Mouse (Mus musculus) T-cell, adult 66 days (primary cell): ENCODE data around the gene Smarcc2. TPM values are rescaled to one million over a fixed set of nuclear protein-coding genes. Genes with fewer than 3 reads are reported as not detected.

ENCODE experiments used
- total RNA-seq, 2 experiments: library from RNA; stranded (reverse); gene quantifications; 3 replicates in 1 of 2; 4 replicates in 1 of 2; pipeline ENCODE4 v1.2.4; 2023

Smarcc2 gene
- 100 to 1,000 TPM; 140 to 150 TPM for total RNA-seq

GRCm38 (mm10) chr10:128458719-128459408, at the start of gene Smarcc2:
Gene Smarcc2 (plus strand): TSS chr10:128459248.

GRCm38 (mm10) chr10:128411211-128412054, 47.6 kb upstream of the Smarcc2 start, which contains the start of the genes Nabp2 and Rnf41:
Gene Nabp2 (minus strand): TSS chr10:128411492.
Gene Rnf41 (plus strand): TSS chr10:128411657.

GRCm38 (mm10) chr10:128493695-128494666, 34.9 kb downstream of the Smarcc2 start, which contains the start of gene Myl6:
Gene Myl6 (minus strand): TSS chr10:128494145.

GRCm38 (mm10) chr10:128498590-128498989, 39.5 kb downstream of the Smarcc2 start, which contains the start of gene Myl6b:
Gene Myl6b (minus strand): TSS chr10:128498685.

GRCm38 (mm10) chr10:128525671-128526308, 66.7 kb downstream of the Smarcc2 start, which contains the start of gene Esyt1:
Gene Esyt1 (minus strand): TSS chr10:128525871.

Other genes starting within 250 kb of the Smarcc2 start
- 10 to 100 TPM; 15.4 to 20.8 TPM for gene Spryd4, start 247.4 kb upstream of the Smarcc2 start, total RNA-seq
- gene Mip, start 233.4 kb upstream of the Smarcc2 start, total RNA-seq: not detected
- 10 to 100 TPM; 35.2 to 44.7 TPM for gene Timeless, start 227.2 kb upstream of the Smarcc2 start, total RNA-seq
- not detected for gene Apon, start 205.2 kb upstream of the Smarcc2 start, total RNA-seq
- gene Apof, start 190.6 kb upstream of the Smarcc2 start, total RNA-seq: not detected
- gene Stat2, start 188.7 kb upstream of the Smarcc2 start, total RNA-seq: 10 to 100 TPM; 64.1 to 66.5 TPM
- gene Il23a, start 160.5 kb upstream of the Smarcc2 start, total RNA-seq: not detected
- gene Pan2, start 155.9 kb upstream of the Smarcc2 start, total RNA-seq: 10 to 100 TPM; 41.8 to 43.8 TPM
- gene Cnpy2, start 136.8 kb upstream of the Smarcc2 start, total RNA-seq: 10 to 100 TPM; 24.5 to 37.2 TPM
- gene Cs, start 121.5 kb upstream of the Smarcc2 start, total RNA-seq: 10 to 100 TPM; 90.5 to 96.7 TPM
- gene Coq10a, start 90.3 kb upstream of the Smarcc2 start, total RNA-seq: 10 to 100 TPM; 20.9 to 30.1 TPM
- gene Ankrd52, start 82.1 kb upstream of the Smarcc2 start, total RNA-seq: 10 to 100 TPM; 56.8 to 58.4 TPM
- not detected for gene Slc39a5, start 58.0 kb upstream of the Smarcc2 start, total RNA-seq
- 10 to 100 TPM; 45.8 to 50.9 TPM for gene Nabp2, start 47.8 kb upstream of the Smarcc2 start, total RNA-seq
- gene Rnf41, start 47.6 kb upstream of the Smarcc2 start, total RNA-seq: 10 to 100 TPM; 29.6 to 33.1 TPM
- 100 to 1,000 TPM; 743 to 795 TPM for gene Myl6, start 34.9 kb downstream of the Smarcc2 start, total RNA-seq
- gene Myl6b, start 39.4 kb downstream of the Smarcc2 start, total RNA-seq: under 1 TPM in 1 of 2 experiments, not detected in 1; 0.55 TPM
- gene Esyt1, start 66.6 kb downstream of the Smarcc2 start, total RNA-seq: 100 to 1,000 TPM; 294 to 296 TPM
- 10 to 100 TPM; 30.2 to 32.5 TPM for gene Zc3h10, start 88.5 kb downstream of the Smarcc2 start, total RNA-seq
- gene Rpl41, start 90.1 kb downstream of the Smarcc2 start, total RNA-seq: 1,000 to 10,000 TPM; 4,550 to 4,559 TPM
- 10 to 100 TPM; 77.4 to 82.8 TPM for gene Pa2g4, start 106.7 kb downstream of the Smarcc2 start, total RNA-seq
- gene Erbb3, start 130.4 kb downstream of the Smarcc2 start, total RNA-seq: 1 to 10 TPM in 1 of 2 experiments, under 1 TPM in 1; 0.89 to 1.2 TPM
- 1,000 to 10,000 TPM; 1,408 to 1,573 TPM for gene Rps26, start 167.5 kb downstream of the Smarcc2 start, total RNA-seq
- gene Ikzf4, start 186.7 kb downstream of the Smarcc2 start, total RNA-seq: 10 to 100 TPM in 1 of 2 experiments, 1 to 10 TPM in 1; 9.4 to 11.5 TPM
- gene Suox, start 214.8 kb downstream of the Smarcc2 start, total RNA-seq: 10 to 100 TPM; 10.5 to 14.2 TPM
- 10 to 100 TPM; 40.9 to 46.5 TPM for gene Rab5b, start 237.0 kb downstream of the Smarcc2 start, total RNA-seq
- under 1 TPM in 1 of 2 experiments, not detected in 1; 0.58 TPM for gene Pmel, start 244.9 kb downstream of the Smarcc2 start, total RNA-seq
- gene Cdk2, start 245.8 kb downstream of the Smarcc2 start, total RNA-seq: 10 to 100 TPM; 31.2 to 34.3 TPM